Comparison of ENCODE assay signal across 13 mouse cellular contexts in the genomic region with DNA sequence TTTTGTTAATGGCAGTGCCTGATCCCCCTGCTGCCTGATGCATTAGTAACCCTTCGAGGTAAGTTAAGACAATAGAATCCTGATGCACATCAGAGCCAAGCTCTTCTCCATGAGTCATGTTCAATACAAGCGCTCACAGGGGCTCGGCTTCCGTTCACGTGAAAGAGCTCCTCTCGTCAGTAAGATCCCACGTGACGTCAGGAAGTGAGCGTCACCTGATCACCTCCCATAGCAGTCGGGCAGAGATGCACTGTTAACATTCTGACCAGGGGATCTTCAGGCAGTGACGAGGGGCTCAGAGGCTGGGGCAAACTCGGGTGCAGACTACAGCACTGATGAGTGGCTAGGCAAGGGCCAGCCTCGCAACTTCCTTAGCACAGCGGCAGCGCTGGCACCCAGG.
A peak's percentile ranks its signal among the peaks of the same experiment; 100 is the strongest.
DNase-seq lines count a peak whose midpoint lies in the region; ATAC-seq and TF ChIP-seq lines count a peak whose summit lies in the region.
"Had no signal": no experiment of that assay in that cellular context is flagged by ENCODE, and none has a peak within 500 bp of the region (broad histone marks: within the 10 kb centered on the region; RNA-seq: fewer than 3 reads in every experiment).

No protein-coding gene starts in this region.

- H3K36me3 ChIP-seq in heart, adult 2 months (ENCODE audit: control insufficient read depth, insufficient read depth, low read length) = peaks cover 7% of the 10 kb centered on the region
- no peaks in the 10 kb centered on the region for H3K36me3 ChIP-seq in testis, adult 2 months (ENCODE audit: control insufficient read depth, insufficient read depth, low read length)
- peaks cover 24% of the 10 kb centered on the region for H3K36me3 ChIP-seq in liver, embryonic 11.5 days (ENCODE audit: control insufficient read depth, insufficient read depth, low read length)
- H3K36me3 ChIP-seq in embryonic facial prominence, embryonic 10.5 days (replicated peaks) = peaks cover 56% of the 10 kb centered on the region

- H3K9me3 ChIP-seq in liver, embryonic 11.5 days (ENCODE audit: control insufficient read depth, low read length) = no peaks in the 10 kb centered on the region
- no peaks in the 10 kb centered on the region for H3K9me3 ChIP-seq in embryonic facial prominence, embryonic 10.5 days
- H3K9me3 ChIP-seq: limb, embryonic 12.5 days had no signal

- no peak for TF ChIP-seq EP300 in heart, adult 2 months (IDR thresholded peaks at IDR 0.05; ENCODE audit: insufficient read depth, low read depth, low read length)

- 44% methylated on average over 15 of the region's 15 CpGs for WGBS in heart, adult 2 months
- 61% methylated on average over 15 of the region's 15 CpGs for WGBS in liver, embryonic 11.5 days
- 82% methylated on average over 15 of the region's 15 CpGs for WGBS in embryonic facial prominence, embryonic 10.5 days

- TF ChIP-seq POLR2A in heart, adult 2 months (IDR thresholded peaks at IDR 0.05; ENCODE audit: insufficient read depth, low read depth, low read length) = no peak
- TF ChIP-seq POLR2A in testis, adult 2 months (IDR thresholded peaks at IDR 0.05; ENCODE audit: control insufficient read depth, low read depth, low read length) = no peak

- no peak overlapping the region for H3K4me3 ChIP-seq in heart, adult 2 months
- H3K4me3 ChIP-seq in testis, adult 2 months (ENCODE audit: control insufficient read depth, low read depth, low read length) = peak overlapping the region; percentile 82
- no peak overlapping the region for H3K4me3 ChIP-seq in liver, embryonic 11.5 days (ENCODE audit: low read depth, low read length)
- no peak overlapping the region for H3K4me3 ChIP-seq in embryonic facial prominence, embryonic 10.5 days
- H3K4me3 ChIP-seq: limb, embryonic 12.5 days had no signal

- intact Hi-C loops in heart, adult 2 months (cut with DNase I) = loop anchor here (10.0 kb wide), 1 partner anchor 230 kb away; no protein-coding TSS in a partner anchor
- intact Hi-C loops in heart, postnatal 14 days (cut with DNase I) = no loop called here

- no peak for TF ChIP-seq CTCF in heart, adult 2 months (IDR thresholded peaks at IDR 0.05)
- no peak for TF ChIP-seq CTCF in testis, adult 2 months (IDR thresholded peaks at IDR 0.05; ENCODE audit: control insufficient read depth, insufficient read depth, insufficient replicate concordance, low read depth, low read length)

- H3K9ac ChIP-seq in heart, adult 2 months (ENCODE audit: low read depth, low read length) = no peak overlapping the region
- H3K9ac ChIP-seq in liver, embryonic 11.5 days (ENCODE audit: low read depth, low read length) = no peak overlapping the region
- H3K9ac ChIP-seq: limb, embryonic 12.5 days had no signal

- H3K79me2 ChIP-seq in heart, adult 2 months (replicated peaks; ENCODE audit: control insufficient read depth, insufficient read depth, low read length) = no peaks in the 10 kb centered on the region

- H3K4me2 ChIP-seq in liver, embryonic 11.5 days = no peak overlapping the region; the same call in 1 of the 2 replicates
- H3K4me2 ChIP-seq: limb, embryonic 12.5 days had no signal

- peak; percentile 22; the same call in 1 of the 2 replicates for ATAC-seq in liver, embryonic 11.5 days (replicated peaks; ENCODE audit: low FRiP score)
- ATAC-seq: activated CD4-positive, CD25-positive, alpha-beta regulatory T cell, adult 4 months had no signal

- H3K27me3 ChIP-seq in heart, adult 2 months (ENCODE audit: control insufficient read depth, insufficient read depth, low read length) = no peaks in the 10 kb centered on the region
- no peaks in the 10 kb centered on the region for H3K27me3 ChIP-seq in testis, adult 2 months (ENCODE audit: control insufficient read depth, insufficient read depth, low read length)
- H3K27me3 ChIP-seq in liver, embryonic 11.5 days (replicated peaks; ENCODE audit: control insufficient read depth, insufficient read depth, low read length) = no peaks in the 10 kb centered on the region
- H3K27me3 ChIP-seq in embryonic facial prominence, embryonic 10.5 days (replicated peaks; ENCODE audit: low read depth, poor library complexity, severe bottlenecking) = no peaks in the 10 kb centered on the region
- H3K27me3 ChIP-seq: limb, embryonic 12.5 days had no signal

- DNase-seq in heart, adult 2 months = no peak
- no peak for DNase-seq in heart, postnatal 14 days
- no peak for DNase-seq in testis, postnatal 14 days (ENCODE audit: low spot score)
- DNase-seq in liver, embryonic 11.5 days (ENCODE audit: low spot score) = no peak
- no peak for DNase-seq in layer of hippocampus, postnatal 25 days (ENCODE audit: extremely low spot score in 1 of 2, low spot score in 1 of 2)
- no peak for DNase-seq in embryonic facial prominence, embryonic 10.5 days (ENCODE audit: low spot score)
- no peak for DNase-seq in adrenal gland, adult 2 months
- DNase-seq: cerebellum, adult 18-20 months; lung, postnatal 10 days; thymus, postnatal 14 days had no signal

- H3K4me1 ChIP-seq in heart, adult 2 months (ENCODE audit: control insufficient read depth, insufficient read depth, low read length) = peaks cover 10% of the 10 kb centered on the region
- H3K4me1 ChIP-seq in testis, adult 2 months (ENCODE audit: control insufficient read depth, insufficient read depth, low read length) = peaks cover 23% of the 10 kb centered on the region
- H3K4me1 ChIP-seq in liver, embryonic 11.5 days (replicated peaks; ENCODE audit: control insufficient read depth, insufficient read depth, low read length) = peaks cover 18% of the 10 kb centered on the region
- H3K4me1 ChIP-seq in embryonic facial prominence, embryonic 10.5 days = peaks cover 6% of the 10 kb centered on the region

- peak overlapping the region; percentile 83 for H3K27ac ChIP-seq in heart, adult 2 months
- H3K27ac ChIP-seq in testis, adult 2 months (ENCODE audit: control insufficient read depth, insufficient read depth, low read depth, low read length) = no peak overlapping the region
- H3K27ac ChIP-seq in liver, embryonic 11.5 days (ENCODE audit: low read depth, low read length) = peak overlapping the region; percentile 66
- H3K27ac ChIP-seq in embryonic facial prominence, embryonic 10.5 days (replicated peaks) = no peak overlapping the region
- H3K27ac ChIP-seq: limb, embryonic 12.5 days had no signal

Comparison
In these comparisons a context has a peak if more than half of its experiments do, and no peak if none do; other contexts are left out.
1. H3K27ac ChIP-seq: peak in heart, adult 2 months (single experiment) and liver, embryonic 11.5 days (single experiment); none in testis, adult 2 months (single experiment) and embryonic facial prominence, embryonic 10.5 days (single experiment).